Mouse (Mus musculus): Measurements from ENCODE around the gene Gipc1.
A peak's percentile ranks its signal among the peaks of the same experiment; 100 is the strongest.

Gene Gipc1

DNA sequence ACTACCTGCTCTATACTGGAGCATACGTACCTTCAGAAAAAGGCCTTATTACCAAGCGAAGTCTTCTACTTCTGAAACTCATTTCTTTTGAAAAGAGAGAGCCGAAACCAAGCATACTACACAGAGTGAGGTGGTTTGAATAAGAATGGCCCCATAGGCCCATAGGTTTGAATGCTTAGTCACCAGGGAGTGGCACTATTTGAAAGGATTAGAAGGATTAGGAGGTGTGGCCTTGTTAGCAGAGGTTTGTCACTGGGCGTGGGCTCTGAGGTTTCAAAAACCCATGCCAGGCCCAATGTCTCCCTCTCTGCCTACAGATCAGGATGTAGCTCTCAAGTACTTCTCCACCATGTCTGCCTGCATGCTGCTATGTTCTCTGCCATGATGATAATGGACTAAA lies 4.4 kb upstream of the Gipc1 start:
- DNase-seq (ENCODE audit: low read depth), result no peak

GRCm38 (mm10) chr8:83649699-83650098 lies 2.8 kb upstream of the Gipc1 start:
- DNase-seq (ENCODE audit: low read depth), result no peak

DNA sequence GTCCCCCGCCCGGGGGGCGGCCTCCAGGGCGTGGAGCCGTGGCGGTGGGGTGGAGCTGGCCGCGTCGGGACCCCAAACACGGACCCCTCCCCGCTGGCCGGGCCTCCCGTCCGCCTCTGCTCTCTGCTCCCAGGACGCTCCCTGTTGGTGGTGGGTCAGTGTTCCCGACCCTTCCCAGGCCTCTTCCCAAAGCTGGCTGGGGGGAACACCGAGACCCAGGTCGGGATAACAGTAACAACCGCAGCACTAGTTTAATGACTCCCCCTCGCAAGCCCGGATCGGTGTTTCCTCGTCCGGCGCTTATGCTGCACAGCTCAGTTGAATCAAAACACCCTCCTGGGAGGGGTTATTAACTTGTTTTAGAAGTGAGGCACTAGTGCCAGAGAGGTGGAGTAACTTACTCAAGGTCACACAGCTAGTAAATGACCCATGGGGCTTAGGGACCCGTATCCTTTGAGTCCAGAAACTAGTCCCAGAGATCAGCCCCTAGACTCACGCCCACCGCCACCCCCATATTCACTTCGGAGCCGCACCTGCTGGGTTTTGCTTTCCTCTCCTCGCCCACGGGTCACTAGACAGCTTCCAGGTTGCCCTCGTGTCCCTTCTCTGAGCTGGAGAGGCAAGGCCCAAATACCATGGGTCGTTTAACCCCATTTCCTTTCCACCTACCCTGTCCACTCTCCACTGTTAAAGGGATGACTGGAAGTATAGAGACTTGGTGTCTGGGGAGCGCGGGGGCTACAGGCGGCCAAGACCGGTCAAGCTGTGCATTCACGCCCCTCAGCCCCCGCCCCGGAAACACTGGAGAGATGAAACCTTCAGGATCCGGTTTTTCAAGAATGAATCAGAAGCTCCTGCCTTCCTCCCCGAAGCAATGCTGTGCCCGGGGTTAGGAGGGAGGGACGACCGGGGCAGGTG lies 526 bp downstream of the Gipc1 start:
- no peak for DNase-seq (ENCODE audit: low read depth)

- DNase-seq (ENCODE audit: low read depth), result no peak
Measured at GRCm38 (mm10) chr8:83653662-83654017, 1.2 kb downstream of the Gipc1 start.

DNA sequence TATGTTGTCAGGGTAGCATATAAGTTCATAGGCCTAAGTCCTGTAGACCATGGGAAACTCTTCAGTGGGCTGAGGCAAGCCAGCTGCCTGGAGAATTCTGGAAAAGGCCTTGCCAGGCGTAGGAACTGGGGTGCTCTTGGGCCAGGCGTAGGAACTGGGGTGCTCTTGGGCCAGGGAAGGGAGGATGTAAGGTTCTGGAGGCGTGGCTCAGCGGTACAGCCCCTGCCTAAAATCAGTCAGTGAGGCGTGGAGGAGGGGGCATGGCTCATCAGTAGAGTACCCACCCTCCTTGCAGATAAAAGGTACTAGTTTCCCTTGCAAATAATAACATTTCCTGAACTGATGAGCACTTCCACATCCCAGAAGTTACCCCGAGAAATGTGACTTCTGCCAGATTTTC lies 2.2 kb downstream of the Gipc1 start:
- DNase-seq (ENCODE audit: low read depth), result no peak

GRCm38 (mm10) chr8:83656043-83656442 lies 3.6 kb downstream of the Gipc1 start:
- no peak for DNase-seq (ENCODE audit: low read depth)

DNA sequence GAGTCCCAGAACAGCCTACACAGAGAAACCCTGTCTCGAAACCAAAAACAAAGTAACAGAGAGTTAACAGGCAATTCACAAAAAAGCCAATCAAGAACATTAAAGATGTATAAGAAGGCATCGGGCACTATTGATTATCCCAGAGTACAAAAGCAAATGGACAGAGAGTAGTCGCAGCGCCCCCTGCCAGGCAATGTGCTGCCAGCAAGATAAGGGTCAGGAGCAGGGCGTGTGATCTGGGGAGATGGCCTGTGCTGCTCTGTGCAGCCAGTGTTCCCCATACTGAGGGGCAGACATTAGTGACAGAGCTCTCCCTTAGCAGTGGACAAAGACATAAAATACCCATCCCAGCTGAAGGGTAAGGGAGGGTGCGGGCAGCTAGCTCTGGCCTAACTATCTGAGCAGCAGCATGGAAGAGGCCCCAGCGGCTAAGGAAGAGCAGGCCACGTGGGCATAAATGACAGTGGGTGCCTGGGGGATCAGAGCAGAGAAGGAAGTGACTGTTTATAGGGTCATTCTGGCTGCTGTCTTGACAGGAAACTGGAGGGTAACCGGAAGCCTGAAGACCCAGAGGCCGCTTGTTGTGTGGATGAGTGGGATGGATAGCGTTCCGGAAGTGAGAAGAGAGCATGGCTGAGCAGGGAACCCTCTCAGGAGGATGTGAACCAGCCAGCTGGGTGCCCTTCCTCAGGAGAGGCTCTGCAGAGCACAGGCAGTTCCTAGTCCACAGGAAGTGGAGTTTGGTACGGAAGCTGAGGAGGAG lies 4.2 kb downstream of the Gipc1 start:
- DNase-seq (ENCODE audit: low read depth), result no peak

DNA sequence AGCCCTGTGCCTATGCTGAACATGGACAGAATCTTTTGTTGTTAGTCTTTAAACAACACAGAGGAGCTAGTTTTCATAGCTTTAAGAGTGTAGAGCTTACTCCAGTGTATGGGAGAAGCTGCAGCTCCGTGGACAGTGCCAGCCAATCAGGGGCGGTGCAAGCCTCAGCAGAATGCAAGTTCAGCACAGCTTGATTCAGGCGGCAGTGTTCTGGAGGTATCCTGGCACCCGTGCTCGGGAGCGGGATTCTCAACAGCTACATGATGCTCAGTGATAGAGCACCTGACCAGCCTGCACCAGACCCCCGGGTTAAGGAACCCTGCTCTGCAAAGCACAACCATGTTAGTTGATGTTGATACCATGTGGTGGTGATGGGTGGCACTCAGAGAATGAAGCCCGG lies 8.1 kb downstream of the Gipc1 start:
- DNase-seq (ENCODE audit: low read depth), result no peak

DNA sequence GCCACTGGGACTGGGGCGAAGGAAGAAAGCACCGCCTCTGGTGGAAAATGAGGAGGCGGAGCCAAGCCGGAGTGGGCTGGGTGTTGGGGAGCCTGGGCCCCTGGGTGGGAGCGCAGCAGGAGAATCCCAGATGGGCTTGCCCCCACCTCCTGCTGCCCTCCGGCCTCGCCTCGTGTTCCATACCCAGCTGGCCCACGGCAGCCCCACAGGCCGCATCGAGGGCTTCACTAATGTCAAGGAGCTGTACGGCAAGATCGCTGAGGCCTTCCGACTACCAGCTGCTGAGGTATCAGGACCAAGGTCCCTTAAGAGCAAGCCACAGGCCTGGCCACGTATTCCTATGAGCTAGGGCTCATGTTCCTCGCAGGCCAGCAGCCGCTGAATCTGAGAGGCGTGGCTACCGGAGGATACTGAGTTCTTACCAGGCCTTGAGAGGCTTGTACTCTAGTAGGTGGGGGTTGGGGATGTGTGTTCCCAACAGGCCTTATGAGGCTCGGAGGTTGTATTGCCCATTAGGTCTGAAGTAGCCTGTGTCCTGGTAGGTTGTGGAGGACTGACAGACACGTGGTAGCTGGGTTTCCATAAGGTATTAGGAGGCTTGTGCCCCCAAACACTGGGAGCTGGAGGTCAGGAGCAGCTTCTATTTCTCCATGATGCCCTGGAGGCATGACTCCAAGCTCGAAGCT lies 8.7 kb downstream of the Gipc1 start:
- no peak for DNase-seq (ENCODE audit: low read depth)

DNA sequence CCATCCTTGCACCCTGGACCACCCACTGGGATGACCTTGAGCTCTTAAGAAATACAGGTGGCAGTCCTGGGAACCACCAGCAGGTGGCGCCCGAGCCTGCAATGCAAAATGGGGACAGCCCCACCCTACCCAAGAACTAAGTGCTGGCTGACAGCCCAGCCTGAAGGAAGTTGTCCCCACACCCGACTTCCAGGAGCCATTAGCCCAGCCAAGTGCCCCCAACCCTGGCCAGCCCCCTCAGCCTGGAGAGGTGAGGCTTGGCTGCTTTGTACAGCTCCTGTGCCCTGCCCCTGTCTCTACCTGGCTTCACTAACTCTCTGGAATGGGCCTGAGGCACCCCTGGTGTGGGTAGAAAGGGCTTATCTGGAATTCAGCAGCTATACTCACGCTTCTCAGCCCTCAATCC lies 9.9 kb downstream of the Gipc1 start:
- peak; percentile 73 for DNase-seq (ENCODE audit: low read depth)

- DNase-seq (ENCODE audit: low read depth), result no peak
Measured at GRCm38 (mm10) chr8:83664096-83664495, 11.6 kb downstream of the Gipc1 start.

GRCm38 (mm10) chr8:83664931-83665625 lies 12.6 kb downstream of the Gipc1 start:
- DNase-seq (ENCODE audit: low read depth), result no peak

GRCm38 (mm10) chr8:83665969-83666865 lies 13.7 kb downstream of the Gipc1 start, which contains the start of gene Ptger1:
Ptger1 (plus strand) TSS chr8:83666678.
- DNase-seq (ENCODE audit: low read depth), result no peak

DNA sequence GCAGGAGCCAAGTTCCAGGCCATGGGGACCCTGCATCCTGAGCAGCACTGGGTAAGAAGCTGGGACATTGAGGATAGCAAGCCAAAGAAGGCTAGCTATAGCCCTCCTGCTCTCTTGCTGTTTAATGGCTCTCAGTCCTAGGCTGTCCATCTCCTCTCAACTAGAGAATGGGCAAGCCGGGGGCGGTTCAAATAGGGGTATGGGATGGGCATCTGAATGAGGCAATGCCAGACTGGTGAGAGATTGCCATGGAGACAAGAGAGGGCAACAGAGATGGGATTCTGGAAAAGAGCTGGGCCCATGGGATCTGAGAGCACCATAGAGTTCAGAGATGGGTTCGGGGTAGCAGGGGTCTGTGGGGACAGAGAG lies 14.4 kb downstream of the Gipc1 start:
- DNase-seq (ENCODE audit: low read depth), result no peak

GRCm38 (mm10) chr8:83667526-83667925 lies 15.0 kb downstream of the Gipc1 start:
- no peak for DNase-seq (ENCODE audit: low read depth)

DNA sequence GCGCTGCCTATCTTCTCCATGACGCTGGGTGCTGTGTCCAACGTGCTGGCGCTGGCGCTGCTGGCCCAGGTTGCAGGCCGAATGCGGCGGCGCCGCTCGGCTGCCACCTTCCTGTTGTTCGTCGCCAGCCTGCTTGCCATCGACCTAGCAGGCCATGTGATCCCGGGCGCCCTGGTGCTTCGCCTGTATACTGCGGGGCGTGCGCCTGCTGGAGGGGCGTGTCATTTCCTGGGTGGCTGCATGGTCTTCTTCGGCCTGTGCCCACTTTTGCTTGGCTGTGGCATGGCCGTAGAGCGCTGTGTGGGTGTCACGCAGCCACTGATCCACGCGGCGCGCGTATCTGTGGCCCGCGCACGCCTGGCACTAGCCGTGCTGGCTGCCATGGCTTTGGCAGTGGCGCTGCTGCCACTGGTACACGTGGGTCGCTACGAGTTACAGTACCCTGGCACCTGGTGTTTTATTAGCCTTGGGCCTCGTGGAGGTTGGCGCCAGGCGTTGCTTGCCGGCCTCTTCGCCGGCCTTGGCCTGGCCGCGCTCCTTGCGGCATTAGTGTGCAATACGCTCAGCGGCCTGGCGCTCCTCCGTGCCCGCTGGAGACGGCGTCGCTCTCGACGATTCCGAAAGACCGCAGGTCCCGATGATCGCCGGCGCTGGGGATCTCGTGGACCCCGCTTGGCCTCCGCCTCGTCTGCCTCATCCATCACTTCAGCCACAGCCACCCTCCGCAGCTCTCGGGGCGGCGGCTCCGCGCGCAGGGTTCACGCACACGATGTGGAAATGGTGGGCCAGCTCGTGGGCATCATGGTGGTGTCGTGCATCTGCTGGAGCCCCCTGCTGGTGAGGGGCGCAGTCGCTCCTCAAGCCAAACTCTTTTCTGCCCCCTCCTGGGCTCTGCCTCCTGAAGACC lies 15.8 kb downstream of the Gipc1 start:
- DNase-seq (ENCODE audit: low read depth), result no peak

GRCm38 (mm10) chr8:83669013-83669412 lies 16.5 kb downstream of the Gipc1 start:
- DNase-seq (ENCODE audit: low read depth), result no peak

GRCm38 (mm10) chr8:83672936-83673335 lies 20.5 kb downstream of the Gipc1 start:
- DNase-seq (ENCODE audit: low read depth), result no peak

- no peak for DNase-seq (ENCODE audit: low read depth)
Measured at GRCm38 (mm10) chr8:83674497-83674896, 22.0 kb downstream of the Gipc1 start.

GRCm38 (mm10) chr8:83679866-83680265 lies 27.4 kb downstream of the Gipc1 start:
- no peak for DNase-seq (ENCODE audit: low read depth)

Measured in fibroblast of lung, adult 2 months (primary cell).